Mouse (Mus musculus): ENCODE data around the gene Gga1.
A peak's percentile ranks its signal among the peaks of the same experiment; 100 is the strongest.

- TF ChIP-seq CTCF (IDR thresholded peaks at IDR 0.05; ENCODE audit: low read depth) = 0 out of 2 replicates have a peak, but pooled peaks have one; percentile 1
- no peak for TF ChIP-seq EP300 (IDR thresholded peaks at IDR 0.05; ENCODE audit: low read depth)
These were observed 42.6 kb upstream of the Gga1 start for GRCm38 (mm10) chr15:78834233-78835005.
